Mouse (Mus musculus) hindbrain, embryonic 12.5 days (tissue): Measurements from ENCODE around the gene Znhit2. TPM values are rescaled to one million over a fixed set of nuclear protein-coding genes. Genes with fewer than 3 reads are reported as not detected.
A peak's percentile ranks its signal among the peaks of the same experiment; 100 is the strongest.
"Not testable (repeated sequence)": the region's sequence is repeated elsewhere in the genome, so short reads cannot be mapped to it uniquely, and the experiment has no call there.

ENCODE experiments used
- ATAC-seq: fragments of 200-750 bp; cut with Nextera tagmentation; 2 replicates; pipeline ENCODE4 v1.8.0; 2017; ENCODE audit warnings: moderate TSS enrichment; ENCODE audit not compliant: low FRiP score
- H3K27ac ChIP-seq: fragments of 300-500 bp; sonication (generic); 2 replicates; pipeline ENCODE4 v1.5.1; 2016; ENCODE audit warnings: mild to moderate bottlenecking
- H3K27me3 ChIP-seq: fragments of 300-500 bp; sonication (generic); 2 replicates; pipeline ENCODE4 v1.6.1; 2016; ENCODE audit warnings: mild to moderate bottlenecking
- H3K36me3 ChIP-seq: fragments of 300-500 bp; sonication (generic); 2 replicates; pipeline ENCODE4 v1.6.1; 2016; ENCODE audit warnings: mild to moderate bottlenecking
- H3K4me1 ChIP-seq: fragments of 300-500 bp; sonication (generic); 2 replicates; pipeline ENCODE4 v1.6.1; 2016
- H3K4me2 ChIP-seq: fragments of 300-500 bp; sonication (generic); replicated peaks from 2 replicates; pipeline ENCODE4 v1.6.1; 2016; ENCODE audit warnings: mild to moderate bottlenecking
- H3K4me3 ChIP-seq: fragments of 300-500 bp; sonication (generic); 2 replicates; pipeline ENCODE4 v1.5.1; 2016; ENCODE audit warnings: mild to moderate bottlenecking
- H3K9ac ChIP-seq: fragments of 300-500 bp; sonication (generic); 2 replicates; pipeline ENCODE4 v1.6.1; 2016; ENCODE audit warnings: mild to moderate bottlenecking, moderate library complexity
- H3K9me3 ChIP-seq: fragments of 300-500 bp; sonication (generic); replicated peaks from 2 replicates; pipeline ENCODE4 v1.6.1; 2016; ENCODE audit warnings: mild to moderate bottlenecking
- WGBS: fragments of 180-500 bp; shearing (Covaris S2); methylation state at CpG from one replicate; pipeline ENCODE4 v1.1.7; 2016; 5-methylcytosine and 5-hydroxymethylcytosine counted together
- polyA plus RNA-seq: library from polyadenylated mRNA; unstranded; fragments of >200 nt; fragmentation: Nextera tagmentation; extraction: Ambion mirVana; gene quantifications from 2 replicates; pipeline ENCODE4 v1.2.1, GENCODE M21; 2016

Znhit2 gene
- polyA plus RNA-seq, 1 experiment from 2014 or later, result 34.4 TPM

GRCm38 (mm10) chr19:6030520-6031280 is 30.3 kb upstream of the Znhit2 start:
- no peak overlapping the region for H3K4me2 ChIP-seq
- H3K4me3 ChIP-seq, result no peak overlapping the region
- no peak overlapping the region for H3K9ac ChIP-seq
- no peaks in the 10 kb centered on the region for H3K36me3 ChIP-seq
- WGBS, result 71% methylated on average over 14 of the region's 14 CpGs
- no peak for ATAC-seq
- no peaks in the 10 kb centered on the region for H3K27me3 ChIP-seq
- no peaks in the 10 kb centered on the region for H3K4me1 ChIP-seq
- H3K27ac ChIP-seq, result no peak overlapping the region
- H3K9me3 ChIP-seq, result no peaks in the 10 kb centered on the region

GRCm38 (mm10) chr19:6035966-6036585 is 24.9 kb upstream of the Znhit2 start:
- Histone ChIP-seq H3K36me3 (no peaks in the 10 kb centered on the region), H3K27ac (no peak overlapping the region), H3K4me2 (no peak overlapping the region), H3K27me3 (no peaks in the 10 kb centered on the region), H3K9ac (no peak overlapping the region), H3K9me3 (no peaks in the 10 kb centered on the region), H3K4me3 (no peak overlapping the region), H3K4me1 (no peaks in the 10 kb centered on the region)
- WGBS, result 80% methylated on average over 9 of the region's 9 CpGs
- no peak for ATAC-seq

- Histone ChIP-seq H3K4me3 (no peak overlapping the region), H3K27ac (no peak overlapping the region), H3K4me1 (peaks cover 4% of the 10 kb centered on the region; the same call in 1 of the 2 replicates), H3K9me3 (no peaks in the 10 kb centered on the region), H3K27me3 (no peaks in the 10 kb centered on the region), H3K4me2 (no peak overlapping the region), H3K36me3 (no peaks in the 10 kb centered on the region), H3K9ac (no peak overlapping the region)
- ATAC-seq, result no peak
These were observed 23.3 kb upstream of the Znhit2 start for GRCm38 (mm10) chr19:6037695-6038094.

- no peaks in the 10 kb centered on the region for H3K36me3 ChIP-seq
- no peak for ATAC-seq
- H3K27me3 ChIP-seq, result no peaks in the 10 kb centered on the region
- H3K9me3 ChIP-seq, result no peaks in the 10 kb centered on the region
- no peak overlapping the region for H3K27ac ChIP-seq
- H3K9ac ChIP-seq, result no peak overlapping the region
- H3K4me2 ChIP-seq, result no peak overlapping the region
- H3K4me1 ChIP-seq, result peaks cover 4% of the 10 kb centered on the region; the same call in 1 of the 2 replicates
- H3K4me3 ChIP-seq, result no peak overlapping the region
- WGBS, result 83% methylated on average over 7 of the region's 7 CpGs
These were observed 22.7 kb upstream of the Znhit2 start for GRCm38 (mm10) chr19:6038326-6038725.

GRCm38 (mm10) chr19:6040002-6040401 is 21.0 kb upstream of the Znhit2 start:
- no peak for ATAC-seq

GRCm38 (mm10) chr19:6042293-6042692 is 18.7 kb upstream of the Znhit2 start:
- Histone ChIP-seq H3K4me1 (peaks cover 14% of the 10 kb centered on the region), H3K36me3 (no peaks in the 10 kb centered on the region), H3K9me3 (no peaks in the 10 kb centered on the region), H3K4me3 (no peak overlapping the region), H3K9ac (peak overlapping the region; percentile 35; the same call in 1 of the 2 replicates), H3K27ac (no peak overlapping the region), H3K27me3 (no peaks in the 10 kb centered on the region), H3K4me2 (no peak overlapping the region)
- no peak for ATAC-seq
- 80% methylated on average over 9 of the region's 9 CpGs for WGBS

More at GRCm38 (mm10) chr19:6040002-6040401, 21.0 kb upstream of the Znhit2 start:
- H3K4me2 ChIP-seq, result no peak overlapping the region
- no peaks in the 10 kb centered on the region for H3K27me3 ChIP-seq
- H3K27ac ChIP-seq, result no peak overlapping the region
- peaks cover 5% of the 10 kb centered on the region for H3K4me1 ChIP-seq
- no peaks in the 10 kb centered on the region for H3K9me3 ChIP-seq
- no peak overlapping the region for H3K4me3 ChIP-seq
- no peaks in the 10 kb centered on the region for H3K36me3 ChIP-seq
- H3K9ac ChIP-seq, result no peak overlapping the region

GRCm38 (mm10) chr19:6044102-6044501 is 16.9 kb upstream of the Znhit2 start:
- ATAC-seq, H3K9me3 ChIP-seq, H3K4me2 ChIP-seq, H3K36me3 ChIP-seq, H3K27me3 ChIP-seq, H3K9ac ChIP-seq, H3K27ac ChIP-seq, H3K4me3 ChIP-seq: not testable (repeated sequence)
- 62% methylated on average over 4 of the region's 4 CpGs for WGBS
- H3K4me1 ChIP-seq, result peaks cover 28% of the 10 kb centered on the region

GRCm38 (mm10) chr19:6045366-6046293 is 15.4 kb upstream of the Znhit2 start:
- H3K4me2 ChIP-seq, result peak overlapping the region; percentile 95
- no peaks in the 10 kb centered on the region for H3K27me3 ChIP-seq
- ATAC-seq, result peak; percentile 50
- peaks cover 24% of the 10 kb centered on the region for H3K36me3 ChIP-seq
- WGBS, result 20% methylated on average over 20 of the region's 20 CpGs
- H3K4me3 ChIP-seq, result peak overlapping the region; percentile 96
- peak overlapping the region; percentile 78 for H3K9ac ChIP-seq
- H3K27ac ChIP-seq, result peak overlapping the region; percentile 99
- H3K4me1 ChIP-seq, result peaks cover 28% of the 10 kb centered on the region
- no peaks in the 10 kb centered on the region for H3K9me3 ChIP-seq

GRCm38 (mm10) chr19:6046294-6047153 is 14.5 kb upstream of the Znhit2 start, which contains the start of gene Syvn1:
Syvn1 (plus strand) TSS chr19:6046576.
- ATAC-seq, result peak; percentile 91
- Histone ChIP-seq H3K9me3 (no peaks in the 10 kb centered on the region), H3K9ac (peak within 1 kb of the TSS; percentile 90), H3K36me3 (peaks cover 33% of the 10 kb centered on the region), H3K4me3 (peak within 1 kb of the TSS; percentile 96), H3K27ac (peak within 1 kb of the TSS; percentile 99), H3K4me1 (peaks cover 28% of the 10 kb centered on the region), H3K27me3 (no peaks in the 10 kb centered on the region), H3K4me2 (peak within 1 kb of the TSS; percentile 95)
- under 1% methylated on average over 65 of the region's 65 CpGs for WGBS

- peaks cover 41% of the 10 kb centered on the region for H3K36me3 ChIP-seq
- H3K4me3 ChIP-seq, result peak overlapping the region; percentile 96
- no peaks in the 10 kb centered on the region for H3K9me3 ChIP-seq
- 2% methylated on average over 34 of the region's 44 CpGs for WGBS
- peak; percentile 35 for ATAC-seq
- H3K4me1 ChIP-seq, result peaks cover 25% of the 10 kb centered on the region
- peak overlapping the region; percentile 90 for H3K9ac ChIP-seq
- H3K27me3 ChIP-seq, result no peaks in the 10 kb centered on the region
- H3K4me2 ChIP-seq, result peak overlapping the region; percentile 95
- peak overlapping the region; percentile 99 for H3K27ac ChIP-seq
These were observed 13.7 kb upstream of the Znhit2 start for GRCm38 (mm10) chr19:6047154-6047898.

GRCm38 (mm10) chr19:6047899-6048166 is 13.2 kb upstream of the Znhit2 start:
- ATAC-seq, result no peak
- peaks cover 25% of the 10 kb centered on the region for H3K4me1 ChIP-seq
- no peaks in the 10 kb centered on the region for H3K27me3 ChIP-seq
- H3K4me2 ChIP-seq, result peak overlapping the region; percentile 95
- H3K36me3 ChIP-seq, result peaks cover 47% of the 10 kb centered on the region
- no peaks in the 10 kb centered on the region for H3K9me3 ChIP-seq
- peak overlapping the region; percentile 90 for H3K9ac ChIP-seq
- peak overlapping the region; percentile 96 for H3K4me3 ChIP-seq
- 90% methylated on average over 8 of the region's 8 CpGs for WGBS
- H3K27ac ChIP-seq, result no peak overlapping the region
